Mouse (Mus musculus) embryo, embryonic 10.5 days (tissue): Measurements from ENCODE around the gene Olfr1378.
A peak's percentile ranks its signal among the peaks of the same experiment; 100 is the strongest.

ENCODE experiments used
- DNase-seq: peaks from one replicate; pipeline ENCODE4 v3.0.0-alpha.2; 2015; ENCODE audit warnings: low spot score

Olfr1378 gene

GRCm38 (mm10) chr11:50966230-50966629, at the start of gene Olfr1378:
Gene Olfr1378, plus strand, starts transcription at chr11:50966530.
- DNase-seq: no peak

GRCm38 (mm10) chr11:50930469-50931014, 35.8 kb upstream of the Olfr1378 start:
- peak; percentile 29 for DNase-seq

- DNase-seq: no peak
These were observed 35.3 kb upstream of the Olfr1378 start for GRCm38 (mm10) chr11:50931021-50931420.

- peak; percentile 97 for DNase-seq
These were observed 34.9 kb upstream of the Olfr1378 start, which contains the start of gene Zfp354b for GRCm38 (mm10) chr11:50931451-50931866. Gene Zfp354b, minus strand, starts transcription at chr11:50931633.

- no peak for DNase-seq
These were observed 34.3 kb upstream of the Olfr1378 start for GRCm38 (mm10) chr11:50932040-50932439.

- DNase-seq: no peak
These were observed 27.9 kb upstream of the Olfr1378 start for GRCm38 (mm10) chr11:50938435-50938834.

- DNase-seq: peak; percentile 86
These were observed 26.5 kb upstream of the Olfr1378 start for GRCm38 (mm10) chr11:50939621-50940366.

- DNase-seq: no peak
These were observed 23.9 kb upstream of the Olfr1378 start for GRCm38 (mm10) chr11:50942386-50942785.

- no peak for DNase-seq
These were observed 22.8 kb upstream of the Olfr1378 start, which contains the start of gene 4933414I15Rik for GRCm38 (mm10) chr11:50943506-50943905. Gene 4933414I15Rik, minus strand, starts transcription at chr11:50943765.

GRCm38 (mm10) chr11:50952290-50952689, 14.0 kb upstream of the Olfr1378 start:
- DNase-seq: no peak

GRCm38 (mm10) chr11:50953665-50954064, 12.7 kb upstream of the Olfr1378 start, which contains the start of gene Prop1:
Gene Prop1, minus strand, starts transcription at chr11:50953765.
- no peak for DNase-seq

- peak; percentile 14 for DNase-seq
These were observed 1.4 kb upstream of the Olfr1378 start for GRCm38 (mm10) chr11:50964886-50965285.

GRCm38 (mm10) chr11:50977216-50977615, 10.9 kb downstream of the Olfr1378 start:
- DNase-seq: peak; percentile 27

- no peak for DNase-seq
These were observed 15.3 kb downstream of the Olfr1378 start, which contains the start of gene Olfr1377 for GRCm38 (mm10) chr11:50981667-50982066. Gene Olfr1377, plus strand, starts transcription at chr11:50981967.

GRCm38 (mm10) chr11:51003296-51003695, 37.0 kb downstream of the Olfr1378 start, which contains the start of gene Olfr51:
Gene Olfr51, plus strand, starts transcription at chr11:51003596.
- DNase-seq: no peak

- no peak for DNase-seq
These were observed 45.5 kb downstream of the Olfr1378 start for GRCm38 (mm10) chr11:51011821-51012220.

- no peak for DNase-seq
These were observed 47.6 kb downstream of the Olfr1378 start, which contains the start of gene Olfr54 for GRCm38 (mm10) chr11:51013936-51014335. Gene Olfr54, plus strand, starts transcription at chr11:51014236.

GRCm38 (mm10) chr11:51016341-51016740, 50.0 kb downstream of the Olfr1378 start:
- DNase-seq: no peak
